Mouse (Mus musculus) left cerebral cortex, adult 2 months (tissue): ENCODE measurements around the gene Plpp2. TPM values are rescaled to one million over a fixed set of nuclear protein-coding genes. Genes with fewer than 3 reads are reported as not detected.
A peak's percentile ranks its signal among the peaks of the same experiment; 100 is the strongest.

Source experiments
- DNase-seq, 2 experiments: peaks; one replicate each; pipeline ENCODE4 v3.0.0; 2021 to 2022; ENCODE audit warnings: low spot score in 2 of 2, mixed read lengths in 1 of 2; ENCODE audit errors: extremely low spot score in 1 of 2
- H3K27ac ChIP-seq: fragments of 200-600 bp; 2 replicates; pipeline ENCODE4 v1.8.1; 2022
- H3K4me3 ChIP-seq: fragments of 200-600 bp; 2 replicates; pipeline ENCODE4 v1.8.1; 2022
- CTCF ChIP-seq: fragments of 200-600 bp; IDR thresholded peaks from 2 replicates; pipeline ENCODE4 v1.8.1; 2022; ENCODE audit warnings: antibody characterized with exemption, mild to moderate bottlenecking, moderate library complexity
- intact Hi-C: fragments of 180-260 bp; cut with DNase I; formaldehyde crosslinking; loops from one replicate; pipeline ENCODE4 v1.15.1; 2025
- long read RNA-seq, 2 experiments: library from polyadenylated mRNA; stranded (forward); transcript quantifications; one replicate each; pipeline ENCODE4 v2.0.0; 2021; ENCODE audit warnings: borderline mapping rate in 2 of 2
- total RNA-seq, 2 experiments: library from RNA; stranded (reverse); gene quantifications; 2 replicates each; pipeline ENCODE4 v1.2.3; 2021

The Plpp2 gene
- total RNA-seq: 1 to 10 TPM; 2.2 to 3.4 TPM
- long read RNA-seq, experiment 1, partial matches to known transcripts: 0 of 3 reads
- long read RNA-seq, experiment 1, other reads (novel, unspliced or antisense): 0 of 3 reads
- long read RNA-seq, experiment 2, partial matches to known transcripts: 0 of 3 reads
- long read RNA-seq, experiment 2, other reads (novel, unspliced or antisense): 1 of 3 reads

DNA sequence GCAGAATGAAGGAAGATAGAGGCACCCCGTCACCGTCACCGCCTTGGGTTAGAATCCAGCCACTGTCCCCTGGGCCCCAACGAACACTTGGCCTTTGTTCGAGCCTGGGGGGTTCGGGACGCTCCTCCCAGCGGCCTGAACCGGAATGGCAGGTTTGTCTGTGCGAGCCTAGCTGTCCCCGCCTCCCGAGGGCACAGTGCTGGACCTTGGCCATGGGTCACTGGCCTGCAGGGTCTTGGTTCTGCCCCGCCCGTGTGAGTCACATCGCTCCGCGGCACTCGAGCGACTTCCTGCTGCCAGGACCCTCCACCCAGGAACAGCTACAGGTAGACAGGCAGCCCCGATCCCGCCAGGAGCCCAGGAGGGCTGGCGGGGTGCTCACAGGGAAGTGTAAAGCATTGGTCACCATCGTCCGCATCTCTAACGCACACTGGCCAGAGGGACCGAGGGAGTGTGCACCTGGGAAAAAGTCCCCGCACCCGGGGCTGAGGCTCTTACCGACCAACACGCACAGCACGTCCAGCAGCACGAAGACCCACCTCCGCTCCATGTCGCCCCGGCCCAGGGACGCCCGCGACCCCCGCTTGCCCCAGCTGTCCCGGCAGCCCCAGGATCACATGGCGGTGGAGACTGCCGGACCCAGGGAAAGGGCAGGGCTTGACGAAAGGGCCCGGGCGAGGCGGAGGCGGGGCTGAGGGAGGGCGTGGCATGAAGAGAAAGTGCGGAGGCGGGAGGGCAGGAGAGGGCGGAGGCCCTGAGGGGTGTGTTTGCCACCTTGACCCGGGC is at the start of gene Plpp2:
Gene Plpp2, minus strand, starts transcription at position 671 of the 786 bp plus-strand sequence.
- H3K4me3 ChIP-seq: peak within 1 kb of the TSS; percentile 50
- intact Hi-C loops: no loop called here
- DNase-seq: no peak
- H3K27ac ChIP-seq: no peak within 1 kb of the TSS
- peak; percentile 53 for TF ChIP-seq CTCF

DNA sequence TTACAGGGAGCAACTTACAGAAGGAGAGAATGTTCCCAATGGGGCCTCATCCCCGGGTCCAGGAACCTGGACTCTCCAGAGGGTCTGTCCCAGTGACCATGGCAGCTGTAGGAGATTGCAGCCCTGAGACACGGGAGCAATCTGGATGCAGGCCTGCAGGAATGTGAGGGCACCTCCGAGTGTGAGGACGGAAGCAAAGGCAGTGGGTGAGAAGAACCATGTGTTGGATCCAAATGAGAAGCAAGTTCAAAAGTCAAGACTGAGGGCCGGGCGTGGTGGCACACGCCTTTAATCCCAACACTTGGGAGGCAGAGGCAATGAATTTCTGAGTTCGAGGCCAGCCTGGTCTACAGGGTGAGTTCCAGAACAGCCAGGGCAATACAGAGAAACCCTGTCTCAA is 47.9 kb upstream of the Plpp2 start:
- intact Hi-C loops: no loop called here
- no peak overlapping the region for H3K4me3 ChIP-seq
- no peak for TF ChIP-seq CTCF
- H3K27ac ChIP-seq: no peak overlapping the region
- no peak for DNase-seq

DNA sequence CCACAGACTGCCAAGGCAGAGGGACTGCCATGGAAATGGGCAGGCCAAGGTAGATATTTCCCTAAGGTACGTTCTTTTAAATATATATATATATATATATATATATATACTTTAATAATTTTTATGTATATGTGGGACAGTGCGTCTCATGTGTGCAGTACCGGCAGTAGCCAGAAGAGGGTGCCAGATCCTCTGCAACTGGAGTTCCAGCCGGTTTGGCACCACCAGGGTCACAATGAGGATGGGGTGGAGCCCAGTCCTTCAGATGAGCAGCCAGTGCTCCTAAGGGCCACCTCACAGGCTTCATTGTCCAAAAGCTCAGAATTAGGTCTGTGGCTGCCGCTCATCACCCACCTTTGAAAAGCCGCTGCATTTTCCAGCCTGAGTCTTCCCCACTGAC is 47.2 kb upstream of the Plpp2 start:
- TF ChIP-seq CTCF: peak; percentile 61
- no peak for DNase-seq
- intact Hi-C loops: no loop called here
- H3K4me3 ChIP-seq: no peak overlapping the region
- H3K27ac ChIP-seq: no peak overlapping the region

- DNase-seq: no peak
- no peak for TF ChIP-seq CTCF
- Histone ChIP-seq H3K27ac (no peak overlapping the region), H3K4me3 (no peak overlapping the region)
- intact Hi-C loops: no loop called here
These were observed 46.8 kb upstream of the Plpp2 start for GRCm38 (mm10) chr10:79580356-79580755.

DNA sequence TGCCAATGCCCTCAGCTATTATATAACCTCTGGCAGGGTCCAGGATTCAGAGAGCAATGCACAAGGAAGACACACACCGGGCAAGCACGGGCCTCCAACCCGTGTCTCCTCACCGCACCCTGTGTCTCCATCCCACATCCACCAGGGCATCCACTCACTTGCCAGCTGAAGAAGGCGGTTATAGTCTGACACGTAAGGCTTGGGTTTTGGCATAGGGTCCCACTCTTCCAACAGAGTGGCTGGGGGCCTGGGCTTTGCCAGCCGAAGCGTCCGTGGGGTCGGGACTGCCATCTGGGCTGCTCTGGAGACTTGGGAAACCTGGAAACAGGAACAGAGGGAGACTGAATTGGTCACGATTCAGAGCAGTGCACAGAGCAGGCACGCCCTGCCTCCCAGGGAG is 46.2 kb upstream of the Plpp2 start:
- DNase-seq: no peak
- Histone ChIP-seq H3K27ac (no peak overlapping the region), H3K4me3 (no peak overlapping the region)
- TF ChIP-seq CTCF: no peak
- intact Hi-C loops: no loop called here

DNA sequence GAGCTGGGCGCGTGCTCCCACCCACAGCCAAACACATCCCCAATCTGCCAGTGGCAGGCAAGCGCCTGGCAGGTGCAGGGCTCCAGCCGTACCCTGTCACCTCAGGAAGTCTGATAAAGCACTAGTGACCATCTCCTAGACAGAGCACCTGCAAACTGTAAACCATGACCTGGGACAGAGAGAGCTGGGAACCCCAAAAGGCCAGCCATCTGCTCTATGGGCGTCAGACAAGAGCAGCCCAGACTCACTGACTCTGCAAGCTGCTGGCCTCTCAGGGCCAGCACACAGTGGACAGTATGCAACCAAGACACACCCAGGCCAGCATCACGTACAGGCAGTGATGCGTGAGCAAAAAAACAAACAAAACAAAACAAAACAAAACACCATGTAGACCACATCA is 45.3 kb upstream of the Plpp2 start:
- intact Hi-C loops: no loop called here
- Histone ChIP-seq H3K4me3 (no peak overlapping the region), H3K27ac (no peak overlapping the region)
- no peak for TF ChIP-seq CTCF
- no peak for DNase-seq

DNA sequence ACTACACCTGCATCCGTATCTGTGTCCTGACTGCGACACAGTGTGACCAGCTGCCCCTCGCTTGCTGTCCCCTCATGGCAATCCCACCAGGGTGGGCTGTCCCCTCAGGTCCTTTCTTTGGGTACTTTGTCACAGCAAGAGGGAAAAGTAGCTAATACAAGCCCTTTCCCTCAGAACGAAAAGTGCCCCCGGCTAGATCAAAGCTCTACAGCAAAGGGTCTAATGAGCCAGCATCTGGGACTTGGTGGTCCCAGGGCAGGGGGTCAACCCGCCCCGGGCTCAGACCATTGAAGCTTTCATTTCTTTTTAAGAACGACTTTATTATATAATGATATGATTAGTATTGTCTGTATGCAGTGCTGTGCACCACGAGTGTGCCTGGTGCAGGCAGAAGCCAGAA is 44.7 kb upstream of the Plpp2 start:
- DNase-seq: no peak
- H3K27ac ChIP-seq: no peak overlapping the region
- intact Hi-C loops: no loop called here
- TF ChIP-seq CTCF: no peak
- H3K4me3 ChIP-seq: no peak overlapping the region

DNA sequence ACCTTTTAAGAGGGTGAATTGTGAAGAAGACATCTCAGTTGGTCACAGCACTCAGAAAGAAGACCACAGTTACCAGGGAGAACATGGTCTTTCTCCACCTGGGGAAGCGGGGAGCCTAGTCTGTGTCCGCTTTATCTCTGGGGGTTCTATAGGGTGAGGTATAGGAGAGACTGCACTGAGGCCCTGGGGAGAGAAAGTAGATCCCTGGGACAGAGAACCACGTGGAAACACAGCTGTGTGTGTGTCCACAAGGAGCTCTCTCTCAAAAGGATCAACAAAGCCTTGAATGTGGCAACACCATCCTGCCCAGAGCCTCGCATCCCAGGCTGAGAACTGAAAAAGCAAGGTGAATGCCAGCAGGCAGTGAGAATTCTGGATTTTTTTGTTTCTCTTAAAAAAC is 43.8 kb upstream of the Plpp2 start:
- no peak for TF ChIP-seq CTCF
- intact Hi-C loops: no loop called here
- DNase-seq: no peak
- H3K4me3 ChIP-seq: no peak overlapping the region
- H3K27ac ChIP-seq: no peak overlapping the region

DNA sequence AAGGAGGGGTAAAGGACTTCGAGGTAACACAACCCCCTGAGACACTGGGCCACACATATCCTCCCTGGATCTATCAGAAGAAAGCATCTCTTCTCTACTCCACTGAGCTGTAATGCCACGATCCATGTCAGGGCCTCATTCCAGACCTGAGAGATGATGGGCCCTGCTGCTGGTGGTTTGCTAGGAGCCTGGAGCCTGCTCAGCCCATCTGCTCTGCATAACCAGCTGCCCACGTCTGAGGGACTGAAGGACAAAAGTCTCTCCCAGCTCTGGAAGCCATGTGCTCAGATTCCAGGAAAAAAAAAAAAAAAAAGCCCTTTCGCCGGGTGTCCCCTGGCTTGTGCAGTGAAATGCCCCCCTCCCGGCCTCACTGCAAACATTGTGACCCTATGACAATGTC is 42.2 kb upstream of the Plpp2 start:
- TF ChIP-seq CTCF: no peak
- Histone ChIP-seq H3K27ac (no peak overlapping the region), H3K4me3 (no peak overlapping the region)
- no peak for DNase-seq
- intact Hi-C loops: no loop called here

DNA sequence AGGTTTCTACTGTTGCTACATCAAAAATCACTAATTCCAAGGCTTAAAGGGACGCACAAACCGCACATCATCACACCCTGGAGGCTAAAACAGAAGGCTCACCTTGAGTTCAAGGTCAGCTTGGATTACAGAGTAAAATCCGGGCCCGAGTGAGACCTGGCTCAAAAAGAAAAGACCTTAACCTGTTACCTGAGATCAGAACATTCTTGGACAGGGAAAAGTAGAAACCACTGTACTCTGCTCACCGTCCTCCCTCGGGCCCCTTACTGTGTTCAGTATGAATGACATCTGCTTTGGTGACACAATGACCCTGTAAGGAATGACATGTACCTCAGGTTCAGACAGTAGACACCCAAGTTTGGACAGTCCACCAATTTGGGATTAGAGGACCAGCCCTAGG is 41.2 kb upstream of the Plpp2 start:
- H3K4me3 ChIP-seq: no peak overlapping the region
- TF ChIP-seq CTCF: no peak
- no peak overlapping the region for H3K27ac ChIP-seq
- DNase-seq: no peak
- intact Hi-C loops: no loop called here

GRCm38 (mm10) chr10:79574350-79574749 is 40.8 kb upstream of the Plpp2 start:
- no peak for TF ChIP-seq CTCF
- Histone ChIP-seq H3K27ac (no peak overlapping the region), H3K4me3 (no peak overlapping the region)
- DNase-seq: no peak
- intact Hi-C loops: no loop called here

DNA sequence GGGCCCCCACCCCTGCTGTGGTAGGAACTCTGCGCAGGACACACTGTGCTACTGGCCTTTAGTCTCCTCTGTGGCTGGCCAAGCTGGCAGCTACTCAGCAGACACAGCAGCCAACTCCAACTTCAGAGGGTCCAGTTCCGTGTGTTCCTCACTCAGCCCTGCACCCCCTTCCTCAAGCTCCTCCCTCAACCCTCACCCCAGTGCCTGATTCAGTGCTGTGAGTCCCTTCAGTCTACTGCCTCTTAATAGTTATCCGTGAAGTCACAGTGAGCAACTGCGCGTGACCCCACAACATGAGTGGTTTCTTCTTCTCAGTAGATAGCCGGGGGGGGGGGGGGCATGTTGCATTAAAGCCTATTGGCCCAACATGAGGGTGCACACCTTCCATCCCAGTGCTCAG is 40.0 kb upstream of the Plpp2 start:
- DNase-seq: no peak
- intact Hi-C loops: no loop called here
- Histone ChIP-seq H3K27ac (no peak overlapping the region), H3K4me3 (no peak overlapping the region)
- no peak for TF ChIP-seq CTCF

DNA sequence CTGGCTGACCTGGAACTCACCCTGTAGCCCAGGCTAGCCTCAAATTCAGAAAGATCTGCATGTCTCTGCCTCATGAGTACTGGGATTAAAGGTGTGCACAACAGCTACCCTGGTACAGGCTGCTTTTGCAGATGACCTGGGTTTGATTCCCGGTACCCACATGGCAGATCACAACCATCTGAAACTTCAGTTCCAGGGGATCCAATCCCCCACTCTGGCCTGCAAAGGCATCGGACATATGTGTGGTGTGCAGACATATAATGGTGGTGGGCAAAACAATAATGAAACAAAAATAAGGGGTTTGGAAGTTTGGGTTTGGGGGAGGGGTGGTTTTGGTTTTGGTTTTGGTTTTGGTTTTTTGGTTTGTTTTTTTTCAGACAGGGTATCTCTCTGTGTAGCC is 37.7 kb upstream of the Plpp2 start:
- intact Hi-C loops: no loop called here
- Histone ChIP-seq H3K4me3 (no peak overlapping the region), H3K27ac (no peak overlapping the region)
- no peak for TF ChIP-seq CTCF
- no peak for DNase-seq
